Mouse (Mus musculus) MEL (cell line): ENCODE results near the gene Brip1.

ENCODE experiments used
- BHLHE40 ChIP-seq: IDR thresholded peaks from 2 replicates; pipeline ENCODE4 v1.6.1; 2012; ENCODE audit warnings: low read depth, mild to moderate bottlenecking, inconsistent platforms, low read length, improper control_type of control experiment, borderline replicate concordance
- CTCF ChIP-seq, 3 experiments: IDR thresholded peaks in 2 of 3; conservative IDR thresholded peaks in 1 of 3; 2 replicates each; pipeline ENCODE4 v1.5.1; 2011 to 2012; ENCODE audit warnings: low read length in 3 of 3, low read depth in 2 of 3, mild to moderate bottlenecking in 2 of 3, improper control_type of control experiment in 1 of 3, inconsistent platforms in 1 of 3, mixed read lengths in 1 of 3, moderate library complexity in 1 of 3; ENCODE audit not compliant: control insufficient read depth in 1 of 3, insufficient read depth in 1 of 3, poor library complexity in 1 of 3, severe bottlenecking in 1 of 3
- EP300 ChIP-seq, 2 experiments: IDR thresholded peaks; 2 replicates each; pipeline ENCODE4 v1.6.1; 2011; ENCODE audit warnings: improper control_type of control experiment in 2 of 2, low read length in 2 of 2, low read depth in 1 of 2, mild to moderate bottlenecking in 1 of 2
- ETS1 ChIP-seq: IDR thresholded peaks from 2 replicates; pipeline ENCODE4 v1.6.1; 2012; ENCODE audit warnings: low read depth, mild to moderate bottlenecking, inconsistent platforms, low read length, improper control_type of control experiment, moderate library complexity
- NRF1 ChIP-seq: IDR thresholded peaks from 2 replicates; pipeline ENCODE4 v1.6.1; 2014; ENCODE audit warnings: low read depth, mild to moderate bottlenecking, inconsistent platforms, low read length, improper control_type of control experiment, moderate library complexity; ENCODE audit not compliant: poor library complexity, insufficient read depth, severe bottlenecking
- POLR2A ChIP-seq, 2 experiments: IDR thresholded peaks; 2 replicates each; pipeline ENCODE4 v1.6.1; 2011 to 2012; ENCODE audit warnings: low read length in 2 of 2, mild to moderate bottlenecking in 2 of 2, control low read depth in 1 of 2, improper control_type of control experiment in 1 of 2, low read depth in 1 of 2, moderate library complexity in 1 of 2; ENCODE audit not compliant: control insufficient read depth in 1 of 2, insufficient read depth in 1 of 2, poor library complexity in 1 of 2
- POLR2AphosphoS2 ChIP-seq: IDR thresholded peaks from 2 replicates; pipeline ENCODE4 v1.6.1; 2011; ENCODE audit warnings: low read length, improper control_type of control experiment
- RCOR1 ChIP-seq: IDR thresholded peaks from 2 replicates; pipeline ENCODE4 v1.6.1; 2012; ENCODE audit warnings: low read depth, mild to moderate bottlenecking, inconsistent platforms, low read length, improper control_type of control experiment
- USF1 ChIP-seq: IDR thresholded peaks from 2 replicates; pipeline ENCODE4 v1.6.1; 2014; ENCODE audit warnings: low read depth, mild to moderate bottlenecking, inconsistent platforms, low read length, improper control_type of control experiment, moderate library complexity

DNA sequence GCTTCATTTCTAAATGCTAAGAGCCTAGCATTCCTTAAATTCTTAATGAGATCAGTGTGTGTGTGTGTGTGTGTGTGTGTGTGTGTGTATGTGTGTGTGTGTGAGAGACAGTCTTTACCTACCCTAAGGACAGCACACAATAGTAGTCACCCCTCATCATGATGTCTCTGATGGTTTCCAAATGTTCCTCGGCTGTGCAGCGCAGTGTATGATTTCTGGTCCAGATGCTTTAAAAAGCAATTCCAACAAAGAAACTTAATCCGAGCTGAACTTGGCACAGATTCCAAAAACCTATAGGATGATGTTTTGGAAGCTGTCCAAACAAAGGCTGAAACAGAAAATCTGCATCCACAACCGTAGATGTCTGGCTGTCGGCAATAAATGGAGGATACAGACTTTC, 173.0 kb downstream of the Brip1 start:
- TF ChIP-seq EP300 (IDR thresholded peaks at IDR 0.05; ENCODE audit: low read depth in 1 of 2, low read length in 2 of 2) (no peak), POLR2AphosphoS2 (no peak), USF1 (no peak), RCOR1 (no peak), NRF1 (no peak), CTCF (IDR thresholded peaks at IDR 0.05 in 2 of 3, conservative IDR thresholded peaks at IDR 0.05 in 1 of 3; ENCODE audit: control insufficient read depth in 1 of 3, insufficient read depth in 1 of 3, low read depth in 2 of 3, low read length in 3 of 3, poor library complexity in 1 of 3, severe bottlenecking in 1 of 3) (no peak), ETS1 (no peak), POLR2A (IDR thresholded peaks at IDR 0.05; ENCODE audit: control insufficient read depth in 1 of 2, insufficient read depth in 1 of 2, low read depth in 1 of 2, low read length in 2 of 2, poor library complexity in 1 of 2) (no peak), BHLHE40 (no peak)
